Mouse (Mus musculus): Measurements from ENCODE around the gene Rreb1.
A peak's percentile ranks its signal among the peaks of the same experiment; 100 is the strongest.

The Rreb1 gene

DNA sequence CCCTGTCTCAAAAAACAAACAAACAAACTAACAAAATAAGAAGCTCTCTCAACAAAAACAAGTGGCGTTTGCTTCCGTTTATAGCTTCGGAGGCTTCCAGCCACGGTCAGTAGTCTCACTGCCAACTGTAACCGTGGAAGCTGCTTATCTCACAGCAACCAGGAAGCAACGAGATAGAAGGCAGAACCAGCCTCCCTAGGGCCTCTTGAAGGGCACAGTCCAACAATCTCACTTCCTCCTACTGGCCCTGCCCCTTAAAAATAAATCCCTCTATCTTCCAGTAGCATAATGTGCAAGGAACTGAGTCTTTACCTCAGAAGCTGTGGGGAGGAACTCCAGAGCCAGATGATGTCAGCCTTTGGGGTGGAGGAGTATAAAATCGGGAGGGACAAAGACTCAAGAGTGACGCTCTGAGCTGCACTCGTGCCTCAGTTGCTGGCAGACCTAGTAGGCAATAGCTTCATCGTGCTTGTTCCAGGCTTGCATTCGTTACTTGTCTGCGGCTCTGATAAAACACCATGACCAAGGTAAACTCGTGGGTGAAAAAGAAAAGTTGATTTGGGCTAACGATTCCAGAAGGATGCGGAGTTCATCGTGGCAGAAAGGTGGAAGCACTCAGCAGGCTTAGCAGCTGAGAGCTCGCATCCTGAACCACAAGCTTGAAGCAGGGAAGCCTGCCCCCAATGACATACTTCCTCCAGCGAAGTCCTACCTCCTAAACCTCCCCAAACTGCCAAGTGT lies 180.5 kb downstream of the Rreb1 start:
- DNase-seq: no peak

DNA sequence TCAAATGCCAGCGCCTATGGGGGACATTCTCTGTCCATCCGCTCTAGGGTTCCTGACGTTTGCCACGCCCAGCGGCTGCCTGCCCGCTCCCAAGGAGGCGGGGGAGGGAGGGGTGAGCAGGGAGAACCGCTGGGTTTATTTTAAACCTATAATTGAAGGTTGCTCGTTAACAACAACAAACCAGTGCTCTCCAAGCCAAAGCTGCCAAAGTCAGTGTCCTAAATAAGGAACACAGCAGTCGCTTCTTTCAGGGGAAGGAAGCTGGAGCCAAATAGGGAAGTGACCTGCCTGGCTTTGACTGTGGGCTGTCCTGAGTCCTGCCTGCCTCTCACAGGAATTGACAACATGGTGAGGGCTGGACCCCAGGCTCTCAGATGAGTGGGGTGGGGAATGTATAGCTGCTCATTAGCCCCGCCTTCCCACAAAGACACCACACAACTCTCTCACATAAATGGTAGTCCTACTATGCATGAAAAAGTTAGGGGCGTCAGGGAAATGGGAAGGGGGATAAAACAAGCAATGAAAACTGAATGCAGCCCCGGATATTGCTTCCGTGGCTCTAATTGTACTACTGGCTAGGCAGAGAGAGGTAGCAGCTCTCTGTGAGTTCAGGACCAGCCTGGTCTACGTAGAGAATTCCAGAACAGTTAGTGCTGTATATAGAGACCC lies 181.2 kb downstream of the Rreb1 start:
- DNase-seq: no peak

- DNase-seq: no peak
Observed at GRCm38 (mm10) chr13:37959936-37960335, 181.7 kb downstream of the Rreb1 start.

DNA sequence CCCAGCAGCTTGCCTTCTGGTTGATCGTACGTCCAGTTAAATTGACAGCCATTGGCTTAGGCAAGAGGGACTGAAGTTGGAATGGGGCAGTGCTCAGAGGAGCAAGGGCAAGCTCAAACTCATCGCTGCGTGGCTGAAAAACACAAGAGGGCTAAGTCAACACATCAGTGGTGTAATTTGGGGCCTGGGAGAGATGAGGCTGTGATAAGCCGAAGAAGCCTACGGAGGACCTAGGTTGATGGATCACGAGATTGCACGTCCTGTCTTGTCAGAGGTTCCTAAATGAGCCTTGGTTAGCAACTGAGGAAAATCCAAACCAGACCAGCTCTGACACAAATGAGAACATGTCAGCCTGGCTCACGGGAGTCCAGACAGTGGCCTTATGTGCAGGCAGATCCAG lies 184.3 kb downstream of the Rreb1 start:
- DNase-seq: no peak

DNA sequence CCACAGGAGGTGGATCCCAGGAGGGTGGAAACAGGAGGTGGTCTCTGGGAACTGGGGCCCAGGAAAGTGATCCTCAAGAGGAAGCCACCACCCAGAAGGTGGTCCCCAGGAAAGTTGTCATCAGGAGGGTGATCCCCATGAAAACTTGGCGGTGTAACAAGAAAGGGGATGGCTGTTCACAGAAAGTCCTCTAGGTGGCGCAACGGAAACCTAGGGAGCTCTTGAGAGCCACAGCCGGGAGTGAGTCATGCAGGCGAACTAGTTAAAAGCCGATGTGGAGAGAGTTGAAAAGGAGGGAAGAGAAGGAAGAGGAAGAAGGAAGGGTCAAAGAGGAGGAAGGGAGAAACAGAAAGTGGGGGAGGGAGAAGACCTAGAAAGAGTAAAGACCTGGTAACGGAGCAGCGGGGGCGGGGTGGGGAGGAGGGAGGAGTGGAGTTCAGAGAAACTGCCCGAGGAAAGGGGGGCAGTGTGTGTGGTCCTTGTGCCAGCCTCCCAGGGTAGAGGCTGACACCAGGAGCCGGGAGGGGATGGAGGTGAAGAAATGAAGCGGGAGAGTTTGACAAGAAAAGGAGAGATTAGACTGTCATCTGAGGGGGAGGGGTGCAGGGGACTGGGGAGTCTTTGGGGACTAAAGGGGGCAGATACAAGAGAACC lies 185.3 kb downstream of the Rreb1 start:
- peak; percentile 42 for DNase-seq

GRCm38 (mm10) chr13:37964128-37965087 lies 186.2 kb downstream of the Rreb1 start:
- DNase-seq: no peak

GRCm38 (mm10) chr13:37965126-37965914 lies 187.1 kb downstream of the Rreb1 start:
- DNase-seq: no peak

- no peak for DNase-seq
Observed at GRCm38 (mm10) chr13:37966256-37967051, 188.3 kb downstream of the Rreb1 start.

GRCm38 (mm10) chr13:37967052-37967437 lies 188.8 kb downstream of the Rreb1 start:
- DNase-seq: no peak

DNA sequence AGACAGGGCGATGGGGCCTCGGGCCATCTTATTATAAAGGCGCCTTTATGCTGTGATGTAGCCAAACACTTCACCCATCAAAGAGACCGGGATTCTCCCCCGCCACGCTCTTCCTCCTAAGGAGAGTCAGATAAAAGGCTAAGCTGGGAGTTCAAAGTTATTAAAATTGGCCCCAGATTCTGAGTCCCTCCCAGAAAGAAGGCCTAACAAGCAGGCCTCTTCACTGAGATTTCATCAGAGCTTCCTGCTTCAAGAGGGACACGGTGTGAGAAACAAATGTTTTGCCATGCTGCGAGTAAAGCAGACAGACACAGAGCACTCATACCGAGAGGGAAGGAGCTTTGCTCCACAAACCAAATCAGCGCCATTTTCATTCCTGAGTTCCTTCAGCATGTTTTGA lies 189.4 kb downstream of the Rreb1 start:
- DNase-seq: no peak

DNA sequence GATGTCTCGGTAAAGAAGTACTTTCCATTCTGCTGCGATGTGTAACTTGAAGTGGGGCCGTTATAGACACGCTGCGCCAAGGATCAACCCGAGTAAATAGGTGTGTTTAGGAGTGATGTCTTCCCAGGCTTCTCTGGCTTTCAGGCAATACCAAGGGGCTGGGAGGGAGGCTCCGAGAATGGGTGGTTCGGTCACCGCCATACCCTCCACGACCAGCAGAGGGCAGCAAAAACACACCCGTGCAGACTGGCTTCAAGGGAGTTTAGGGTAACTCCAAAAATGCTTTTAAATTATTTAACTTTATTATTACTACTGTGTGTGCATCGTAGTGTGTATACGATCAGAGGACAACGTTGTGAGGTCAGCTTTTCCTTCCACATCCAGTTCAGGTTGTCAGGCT lies 191.1 kb downstream of the Rreb1 start:
- peak; percentile 72 for DNase-seq

GRCm38 (mm10) chr13:37969988-37970387 lies 191.8 kb downstream of the Rreb1 start:
- no peak for DNase-seq

GRCm38 (mm10) chr13:37970887-37971530 lies 192.8 kb downstream of the Rreb1 start:
- DNase-seq: no peak

DNA sequence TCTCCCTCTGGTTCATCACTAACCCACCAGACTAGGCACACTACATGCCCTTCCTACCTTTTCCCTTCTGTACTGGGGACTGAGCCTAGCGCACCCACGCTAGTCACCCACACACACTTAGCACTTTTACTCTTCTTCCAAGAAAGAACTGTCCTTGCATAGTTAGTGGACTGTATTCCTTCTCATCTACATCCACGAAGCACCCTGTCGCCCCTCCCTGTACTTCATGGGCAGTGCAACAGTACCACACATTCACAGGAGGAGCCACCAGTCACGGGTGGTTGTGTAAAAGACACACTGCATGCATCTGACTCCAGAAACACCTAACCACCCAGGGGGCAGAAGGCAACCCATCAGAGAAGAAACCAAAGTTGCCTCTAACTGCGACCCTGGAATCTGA lies 195.8 kb downstream of the Rreb1 start:
- no peak for DNase-seq

- no peak for DNase-seq
Observed at GRCm38 (mm10) chr13:37974731-37975130, 196.5 kb downstream of the Rreb1 start.

- DNase-seq: no peak
Observed at GRCm38 (mm10) chr13:37979506-37979905, 201.3 kb downstream of the Rreb1 start.

- no peak for DNase-seq
Observed at GRCm38 (mm10) chr13:37980346-37980745, 202.1 kb downstream of the Rreb1 start.

DNA sequence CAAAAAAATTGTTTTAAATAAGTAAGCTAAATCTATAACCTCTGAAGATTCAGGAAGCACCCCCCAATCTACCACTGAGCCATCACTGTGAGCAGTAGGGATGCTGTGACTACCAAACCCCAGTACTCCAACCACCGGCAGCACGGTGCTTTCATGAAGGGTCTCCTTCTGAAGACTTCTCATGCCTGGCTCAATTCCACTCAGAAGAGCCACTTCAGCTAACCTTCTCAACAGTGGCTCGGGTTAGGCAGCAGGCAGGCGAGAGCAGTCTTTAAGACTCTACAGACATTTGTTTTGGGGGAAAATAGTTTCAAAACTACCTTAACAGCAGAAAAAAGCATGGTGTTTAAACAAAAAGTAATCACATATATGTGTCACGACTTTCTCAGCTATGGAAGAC lies 202.9 kb downstream of the Rreb1 start:
- DNase-seq: no peak

DNA sequence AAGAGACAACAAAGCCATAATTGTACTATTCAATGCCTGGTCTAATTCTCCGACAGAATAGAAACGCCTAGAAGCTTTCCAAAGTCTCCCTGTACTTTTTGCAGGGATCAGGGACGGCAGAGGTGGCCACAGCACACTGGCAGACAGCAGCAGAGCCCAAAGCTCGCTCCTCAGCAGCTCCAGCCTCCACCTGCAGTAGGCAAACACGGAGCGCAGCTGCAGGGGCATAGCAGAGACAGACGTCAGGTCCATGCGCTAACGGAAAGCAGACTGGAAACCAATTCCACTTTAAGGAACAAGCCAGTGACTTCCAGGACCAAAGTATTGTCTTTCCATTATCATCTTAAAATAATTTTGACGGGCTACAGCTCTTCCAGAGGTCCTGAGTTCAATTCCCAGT lies 208.0 kb downstream of the Rreb1 start:
- no peak for DNase-seq

DNA sequence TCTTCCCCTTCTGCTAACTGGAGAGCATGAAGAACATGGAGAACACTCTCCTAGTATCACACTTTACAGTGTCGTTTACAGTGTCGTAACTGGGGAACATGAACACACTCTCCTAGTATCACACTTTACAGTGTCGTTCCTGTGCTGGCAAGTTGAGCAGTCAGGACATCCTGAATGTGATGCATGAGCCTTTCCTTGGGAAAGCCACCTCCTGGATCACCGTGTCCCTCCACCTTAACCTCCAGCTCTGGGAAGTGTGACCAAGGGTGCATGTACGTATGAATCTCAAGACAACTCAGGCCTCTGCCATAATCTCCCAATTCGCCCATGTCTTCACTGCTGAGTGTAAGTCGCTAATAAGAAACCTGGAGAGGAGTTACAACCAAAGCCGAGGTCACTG lies 211.5 kb downstream of the Rreb1 start:
- DNase-seq: no peak
